Mouse (Mus musculus): Measurements from ENCODE around the gene Zeb2. TPM values are rescaled to one million over a fixed set of nuclear protein-coding genes. Genes with fewer than 3 reads are reported as not detected.

The Zeb2 gene
- polyA plus RNA-seq, 1 experiment = 9.8 TPM

GRCm38 (mm10) chr2:44978038-44978437 is 139.2 kb downstream of the Zeb2 start:
- Histone ChIP-seq H3K36me3 (ENCODE audit: control insufficient read depth, insufficient read depth) (no peaks in the 10 kb centered on the region), H3K27me3 (ENCODE audit: control insufficient read depth, insufficient read depth, insufficient read length) (no peaks in the 10 kb centered on the region), H3K79me3 (ENCODE audit: low read depth) (no peaks in the 10 kb centered on the region), H3K4me3 (ENCODE audit: insufficient read depth, poor library complexity, severe bottlenecking) (no peak overlapping the region), H3K79me2 (ENCODE audit: control insufficient read depth, insufficient read depth) (no peaks in the 10 kb centered on the region), H3ac (ENCODE audit: control insufficient read depth, insufficient read length, low read depth) (no peak overlapping the region)
- TF ChIP-seq MAX (IDR thresholded peaks at IDR 0.05) = no peak

GRCm38 (mm10) chr2:44977556-44977955 is 139.6 kb downstream of the Zeb2 start:
- no peaks in the 10 kb centered on the region for H3K79me3 ChIP-seq (ENCODE audit: low read depth)
- H3ac ChIP-seq (ENCODE audit: control insufficient read depth, insufficient read length, low read depth) = no peak overlapping the region
- TF ChIP-seq CEBPB (IDR thresholded peaks at IDR 0.05; ENCODE audit: low read depth) (peak; percentile 84), MAX (IDR thresholded peaks at IDR 0.05) (peak; percentile 95), CTCF (IDR thresholded peaks at IDR 0.05; ENCODE audit: control insufficient read depth, insufficient read depth, insufficient read length) (no peak), MYOD1 (IDR thresholded peaks at IDR 0.05; ENCODE audit: control insufficient read depth, insufficient read length, low read depth) (no peak)
- no peaks in the 10 kb centered on the region for H3K27me3 ChIP-seq (ENCODE audit: control insufficient read depth, insufficient read depth, insufficient read length)
- H3K4me3 ChIP-seq (ENCODE audit: insufficient read depth, poor library complexity, severe bottlenecking) = no peak overlapping the region
- no peaks in the 10 kb centered on the region for H3K36me3 ChIP-seq (ENCODE audit: control insufficient read depth, insufficient read depth)
- H3K79me2 ChIP-seq (ENCODE audit: control insufficient read depth, insufficient read depth) = no peaks in the 10 kb centered on the region

- H3K27me3 ChIP-seq (ENCODE audit: control insufficient read depth, insufficient read depth, insufficient read length) = no peaks in the 10 kb centered on the region
- H3K4me3 ChIP-seq (ENCODE audit: insufficient read depth, poor library complexity, severe bottlenecking) = no peak overlapping the region
- no peaks in the 10 kb centered on the region for H3K79me2 ChIP-seq (ENCODE audit: control insufficient read depth, insufficient read depth)
- peak overlapping the region; percentile 21 for H3ac ChIP-seq (ENCODE audit: control insufficient read depth, insufficient read length, low read depth)
- TF ChIP-seq MYOD1 (IDR thresholded peaks at IDR 0.05; ENCODE audit: control insufficient read depth, insufficient read length, low read depth) (peak; percentile 15), CEBPB (IDR thresholded peaks at IDR 0.05; ENCODE audit: low read depth) (peak; percentile 82), MAX (IDR thresholded peaks at IDR 0.05) (peak; percentile 74), MYOG (IDR thresholded peaks at IDR 0.05; ENCODE audit: control insufficient read depth, extremely low read depth, insufficient read length) (no peak), USF1 (IDR thresholded peaks at IDR 0.05; ENCODE audit: low read depth) (no peak), FOSL1 (IDR thresholded peaks at IDR 0.05; ENCODE audit: insufficient read depth, low read length, poor library complexity, severe bottlenecking) (peak; percentile 79), CTCF (IDR thresholded peaks at IDR 0.05; ENCODE audit: control insufficient read depth, insufficient read depth, insufficient read length) (no peak)
- H3K79me3 ChIP-seq (ENCODE audit: low read depth) = no peaks in the 10 kb centered on the region
- H3K36me3 ChIP-seq (ENCODE audit: control insufficient read depth, insufficient read depth) = no peaks in the 10 kb centered on the region
These were observed 140.1 kb downstream of the Zeb2 start for GRCm38 (mm10) chr2:44977051-44977450.

- no peaks in the 10 kb centered on the region for H3K36me3 ChIP-seq (ENCODE audit: control insufficient read depth, insufficient read depth)
- no peaks in the 10 kb centered on the region for H3K79me2 ChIP-seq (ENCODE audit: control insufficient read depth, insufficient read depth)
- no peaks in the 10 kb centered on the region for H3K79me3 ChIP-seq (ENCODE audit: low read depth)
- peak overlapping the region; percentile 4 for H3ac ChIP-seq (ENCODE audit: control insufficient read depth, insufficient read length, low read depth)
- TF ChIP-seq USF1 (IDR thresholded peaks at IDR 0.05; ENCODE audit: low read depth) (no peak), CEBPB (IDR thresholded peaks at IDR 0.05; ENCODE audit: low read depth) (peak; percentile 91), FOSL1 (IDR thresholded peaks at IDR 0.05; ENCODE audit: insufficient read depth, low read length, poor library complexity, severe bottlenecking) (no peak), MAX (IDR thresholded peaks at IDR 0.05) (no peak), MYOG (IDR thresholded peaks at IDR 0.05; ENCODE audit: control insufficient read depth, extremely low read depth, insufficient read length) (no peak), CTCF (IDR thresholded peaks at IDR 0.05; ENCODE audit: control insufficient read depth, insufficient read depth, insufficient read length) (no peak), MYOD1 (IDR thresholded peaks at IDR 0.05; ENCODE audit: control insufficient read depth, insufficient read length, low read depth) (no peak)
- H3K4me3 ChIP-seq (ENCODE audit: insufficient read depth, poor library complexity, severe bottlenecking) = no peak overlapping the region
- H3K27me3 ChIP-seq (ENCODE audit: control insufficient read depth, insufficient read depth, insufficient read length) = no peaks in the 10 kb centered on the region
These were observed 140.7 kb downstream of the Zeb2 start for GRCm38 (mm10) chr2:44976484-44976883.

GRCm38 (mm10) chr2:44973828-44974227 is 143.4 kb downstream of the Zeb2 start:
- H3ac ChIP-seq (ENCODE audit: control insufficient read depth, insufficient read length, low read depth) = no peak overlapping the region
- no peaks in the 10 kb centered on the region for H3K79me2 ChIP-seq (ENCODE audit: control insufficient read depth, insufficient read depth)
- no peak for TF ChIP-seq FOSL1 (IDR thresholded peaks at IDR 0.05; ENCODE audit: insufficient read depth, low read length, poor library complexity, severe bottlenecking)
- TF ChIP-seq CEBPB (IDR thresholded peaks at IDR 0.05; ENCODE audit: low read depth) = no peak
- no peak for TF ChIP-seq MYOG (IDR thresholded peaks at IDR 0.05; ENCODE audit: control insufficient read depth, extremely low read depth, insufficient read length)
- TF ChIP-seq MAX (IDR thresholded peaks at IDR 0.05) = no peak
- no peak for TF ChIP-seq MYOD1 (IDR thresholded peaks at IDR 0.05; ENCODE audit: control insufficient read depth, insufficient read length, low read depth)
- TF ChIP-seq CTCF (IDR thresholded peaks at IDR 0.05; ENCODE audit: control insufficient read depth, insufficient read depth, insufficient read length) = no peak
- TF ChIP-seq USF1 (IDR thresholded peaks at IDR 0.05; ENCODE audit: low read depth) = no peak
- H3K79me3 ChIP-seq (ENCODE audit: low read depth) = no peaks in the 10 kb centered on the region
- no peaks in the 10 kb centered on the region for H3K27me3 ChIP-seq (ENCODE audit: control insufficient read depth, insufficient read depth, insufficient read length)
- no peak overlapping the region for H3K4me3 ChIP-seq (ENCODE audit: insufficient read depth, poor library complexity, severe bottlenecking)
- H3K36me3 ChIP-seq (ENCODE audit: control insufficient read depth, insufficient read depth) = no peaks in the 10 kb centered on the region

GRCm38 (mm10) chr2:44970087-44970646 is 147.0 kb downstream of the Zeb2 start:
- H3ac ChIP-seq (ENCODE audit: control insufficient read depth, insufficient read length, low read depth) = no peak overlapping the region
- TF ChIP-seq MAX (IDR thresholded peaks at IDR 0.05) = no peak
- no peak for TF ChIP-seq CTCF (IDR thresholded peaks at IDR 0.05; ENCODE audit: control insufficient read depth, insufficient read depth, insufficient read length)
- TF ChIP-seq FOSL1 (IDR thresholded peaks at IDR 0.05; ENCODE audit: insufficient read depth, low read length, poor library complexity, severe bottlenecking) = no peak
- TF ChIP-seq MYOG (IDR thresholded peaks at IDR 0.05; ENCODE audit: control insufficient read depth, extremely low read depth, insufficient read length) = no peak
- no peaks in the 10 kb centered on the region for H3K79me2 ChIP-seq (ENCODE audit: control insufficient read depth, insufficient read depth)
- H3K36me3 ChIP-seq (ENCODE audit: control insufficient read depth, insufficient read depth) = no peaks in the 10 kb centered on the region
- no peaks in the 10 kb centered on the region for H3K79me3 ChIP-seq (ENCODE audit: low read depth)
- no peaks in the 10 kb centered on the region for H3K27me3 ChIP-seq (ENCODE audit: control insufficient read depth, insufficient read depth, insufficient read length)
- no peak overlapping the region for H3K4me3 ChIP-seq (ENCODE audit: insufficient read depth, poor library complexity, severe bottlenecking)

Measured in C2C12 (cell line).